Mouse (Mus musculus): ENCODE measurements around the gene Sft2d1.

GRCm38 (mm10) chr17:8340407-8341359, 29.8 kb downstream of the Sft2d1 start:
- no peak for TF ChIP-seq CTCF (IDR thresholded peaks at IDR 0.05; ENCODE audit: extremely low read depth, insufficient read length, insufficient replicate concordance, low read depth, low read length)
- TF ChIP-seq POLR2A (IDR thresholded peaks at IDR 0.05; ENCODE audit: low read depth, low read length), result no peak

Data from small intestine, adult 2 months (tissue).